Mouse (Mus musculus): Measurements from ENCODE around the gene Olfr791. TPM values are rescaled to one million over a fixed set of nuclear protein-coding genes. Genes with fewer than 3 reads are reported as not detected.
A peak's percentile ranks its signal among the peaks of the same experiment; 100 is the strongest.

Olfr791 gene
- total and polyA plus RNA-seq, 2 experiments from 2014 or later = not detected

GRCm38 (mm10) chr10:129549354-129549753, 27.8 kb downstream of the Olfr791 start:
- WGBS = 69% methylated on average over 1 of the region's 1 CpGs
- Histone ChIP-seq H3K4me1 (ENCODE audit: insufficient read depth, low read length) (no peaks in the 10 kb centered on the region), H3K9me3 (ENCODE audit: low read length) (no peaks in the 10 kb centered on the region), H3K9ac (replicated peaks; ENCODE audit: low read length) (no peak overlapping the region), H3K36me3 (ENCODE audit: insufficient read depth, low read length) (no peaks in the 10 kb centered on the region), H3K27ac (no peak overlapping the region), H3K27me3 (ENCODE audit: insufficient read depth, low read length) (no peaks in the 10 kb centered on the region), H3K4me3 (ENCODE audit: low read length) (no peak overlapping the region), H3K4me2 (ENCODE audit: low read depth, low read length) (no peak overlapping the region)
- ATAC-seq (no peak), DNase-seq (ENCODE audit: low spot score) (peak; percentile 3)
- TF ChIP-seq CTCF (IDR thresholded peaks at IDR 0.05; ENCODE audit: low read depth) = no peak

GRCm38 (mm10) chr10:129567355-129567754, 45.8 kb downstream of the Olfr791 start, which contains the start of gene Olfr794:
Gene Olfr794 (plus strand): TSS chr10:129567655.
- 88% methylated on average over 2 of the region's 2 CpGs for WGBS
- no peak within 1 kb of the TSS for H3K4me3 ChIP-seq (ENCODE audit: low read length)
- DNase-seq (ENCODE audit: low spot score) = no peak
- no peak for ATAC-seq
- no peaks in the 10 kb centered on the region for H3K36me3 ChIP-seq (ENCODE audit: insufficient read depth, low read length)
- no peak for TF ChIP-seq CTCF (IDR thresholded peaks at IDR 0.05; ENCODE audit: low read depth)
- no peak within 1 kb of the TSS for H3K4me2 ChIP-seq (ENCODE audit: low read depth, low read length)
- H3K27me3 ChIP-seq (ENCODE audit: insufficient read depth, low read length) = no peaks in the 10 kb centered on the region
- no peaks in the 10 kb centered on the region for H3K4me1 ChIP-seq (ENCODE audit: insufficient read depth, low read length)
- no peak within 1 kb of the TSS for H3K27ac ChIP-seq
- H3K9ac ChIP-seq (replicated peaks; ENCODE audit: low read length) = no peak within 1 kb of the TSS
- no peaks in the 10 kb centered on the region for H3K9me3 ChIP-seq (ENCODE audit: low read length)

- Histone ChIP-seq H3K36me3 (ENCODE audit: insufficient read depth, low read length) (no peaks in the 10 kb centered on the region), H3K4me3 (ENCODE audit: low read length) (no peak overlapping the region), H3K4me2 (ENCODE audit: low read depth, low read length) (no peak overlapping the region), H3K9me3 (ENCODE audit: low read length) (no peaks in the 10 kb centered on the region), H3K27me3 (ENCODE audit: insufficient read depth, low read length) (no peaks in the 10 kb centered on the region), H3K27ac (no peak overlapping the region), H3K9ac (replicated peaks; ENCODE audit: low read length) (no peak overlapping the region), H3K4me1 (ENCODE audit: insufficient read depth, low read length) (no peaks in the 10 kb centered on the region)
- 48% methylated on average over 1 of the region's 1 CpGs for WGBS
- DNase-seq (ENCODE audit: low spot score) (peak; percentile 53), ATAC-seq (no peak)
- TF ChIP-seq CTCF (IDR thresholded peaks at IDR 0.05; ENCODE audit: low read depth) = no peak
Observed at GRCm38 (mm10) chr10:129577066-129577465, 55.5 kb downstream of the Olfr791 start.

Other genes starting within 250 kb of the Olfr791 start
- gene Olfr780, start 203.7 kb upstream of the Olfr791 start, total RNA-seq (2014; rRNA removed) = not detected in 2 replicates
- gene Olfr780, start 203.7 kb upstream of the Olfr791 start, polyA plus RNA-seq (2015; fragmentation: Nextera tagmentation; extraction: Ambion mirVana) = not detected in 2 replicates
- gene Olfr781, start 192.9 kb upstream of the Olfr791 start, total RNA-seq (2014; rRNA removed) = not detected in 2 replicates
- gene Olfr781, start 192.9 kb upstream of the Olfr791 start, polyA plus RNA-seq (2015; fragmentation: Nextera tagmentation; extraction: Ambion mirVana) = not detected in 2 replicates
- not detected in 2 replicates for gene Olfr782, start 172.9 kb upstream of the Olfr791 start, total RNA-seq (2014; rRNA removed)
- gene Olfr782, start 172.9 kb upstream of the Olfr791 start, polyA plus RNA-seq (2015; fragmentation: Nextera tagmentation; extraction: Ambion mirVana) = not detected in 2 replicates
- 0.61 and 0.68 TPM in 2 replicates for gene Olfr784, start 137.7 kb upstream of the Olfr791 start, total RNA-seq (2014; rRNA removed)
- gene Olfr784, start 137.7 kb upstream of the Olfr791 start, polyA plus RNA-seq (2015; fragmentation: Nextera tagmentation; extraction: Ambion mirVana) = 0.05 and 0.08 TPM in 2 replicates
- not detected in 2 replicates for gene Olfr785, start 116.4 kb upstream of the Olfr791 start, total RNA-seq (2014; rRNA removed)
- gene Olfr785, start 116.4 kb upstream of the Olfr791 start, polyA plus RNA-seq (2015; fragmentation: Nextera tagmentation; extraction: Ambion mirVana) = not detected in 2 replicates
- gene Olfr786, start 94.5 kb upstream of the Olfr791 start, total RNA-seq (2014; rRNA removed) = not detected in 2 replicates
- gene Olfr786, start 94.5 kb upstream of the Olfr791 start, polyA plus RNA-seq (2015; fragmentation: Nextera tagmentation; extraction: Ambion mirVana) = not detected in 2 replicates
- gene Olfr787, start 59.9 kb upstream of the Olfr791 start, total RNA-seq (2014; rRNA removed) = not detected in 2 replicates
- not detected in 2 replicates for gene Olfr787, start 59.9 kb upstream of the Olfr791 start, polyA plus RNA-seq (2015; fragmentation: Nextera tagmentation; extraction: Ambion mirVana)
- gene Olfr788, start 50.8 kb upstream of the Olfr791 start, total RNA-seq (2014; rRNA removed) = not detected in 2 replicates
- gene Olfr788, start 50.8 kb upstream of the Olfr791 start, polyA plus RNA-seq (2015; fragmentation: Nextera tagmentation; extraction: Ambion mirVana) = not detected in 2 replicates
- gene Olfr789, start 37.0 kb upstream of the Olfr791 start, total RNA-seq (2014; rRNA removed) = not detected in 2 replicates
- not detected in 2 replicates for gene Olfr789, start 37.0 kb upstream of the Olfr791 start, polyA plus RNA-seq (2015; fragmentation: Nextera tagmentation; extraction: Ambion mirVana)
- not detected in 2 replicates for gene Olfr790, start 23.3 kb upstream of the Olfr791 start, total RNA-seq (2014; rRNA removed)
- not detected in 2 replicates for gene Olfr790, start 23.3 kb upstream of the Olfr791 start, polyA plus RNA-seq (2015; fragmentation: Nextera tagmentation; extraction: Ambion mirVana)
- gene Olfr792, start 17.4 kb downstream of the Olfr791 start, total RNA-seq (2014; rRNA removed) = not detected in 2 replicates
- gene Olfr792, start 17.4 kb downstream of the Olfr791 start, polyA plus RNA-seq (2015; fragmentation: Nextera tagmentation; extraction: Ambion mirVana) = not detected in 2 replicates
- gene Olfr794, start 45.9 kb downstream of the Olfr791 start, total RNA-seq (2014; rRNA removed) = not detected in 2 replicates
- gene Olfr794, start 45.9 kb downstream of the Olfr791 start, polyA plus RNA-seq (2015; fragmentation: Nextera tagmentation; extraction: Ambion mirVana) = not detected in 2 replicates
- gene Olfr796, start 90.8 kb downstream of the Olfr791 start, total RNA-seq (2014; rRNA removed) = not detected in 2 replicates
- gene Olfr796, start 90.8 kb downstream of the Olfr791 start, polyA plus RNA-seq (2015; fragmentation: Nextera tagmentation; extraction: Ambion mirVana) = not detected in 2 replicates
- not detected in 2 replicates for gene Olfr798, start 106.1 kb downstream of the Olfr791 start, total RNA-seq (2014; rRNA removed)
- not detected in 2 replicates for gene Olfr798, start 106.1 kb downstream of the Olfr791 start, polyA plus RNA-seq (2015; fragmentation: Nextera tagmentation; extraction: Ambion mirVana)
- not detected in 2 replicates for gene Olfr799, start 115.7 kb downstream of the Olfr791 start, total RNA-seq (2014; rRNA removed)
- gene Olfr799, start 115.7 kb downstream of the Olfr791 start, polyA plus RNA-seq (2015; fragmentation: Nextera tagmentation; extraction: Ambion mirVana) = not detected in 2 replicates
- not detected in 2 replicates for gene Olfr800, start 135.9 kb downstream of the Olfr791 start, total RNA-seq (2014; rRNA removed)
- gene Olfr800, start 135.9 kb downstream of the Olfr791 start, polyA plus RNA-seq (2015; fragmentation: Nextera tagmentation; extraction: Ambion mirVana) = not detected in 2 replicates
- not detected in 2 replicates for gene Olfr801, start 152.1 kb downstream of the Olfr791 start, total RNA-seq (2014; rRNA removed)
- not detected in 2 replicates for gene Olfr801, start 152.1 kb downstream of the Olfr791 start, polyA plus RNA-seq (2015; fragmentation: Nextera tagmentation; extraction: Ambion mirVana)
- gene Olfr802, start 166.4 kb downstream of the Olfr791 start, total RNA-seq (2014; rRNA removed) = not detected in 2 replicates
- gene Olfr802, start 166.4 kb downstream of the Olfr791 start, polyA plus RNA-seq (2015; fragmentation: Nextera tagmentation; extraction: Ambion mirVana) = 0.06 and 0.10 TPM in 2 replicates
- gene Olfr803, start 172.5 kb downstream of the Olfr791 start, total RNA-seq (2014; rRNA removed) = not detected in 2 replicates
- not detected in 2 replicates for gene Olfr803, start 172.5 kb downstream of the Olfr791 start, polyA plus RNA-seq (2015; fragmentation: Nextera tagmentation; extraction: Ambion mirVana)
- 0.26 TPM in 1 of 2 replicates, not detected in the other for gene Olfr804, start 181.4 kb downstream of the Olfr791 start, total RNA-seq (2014; rRNA removed)
- not detected in 2 replicates for gene Olfr804, start 181.4 kb downstream of the Olfr791 start, polyA plus RNA-seq (2015; fragmentation: Nextera tagmentation; extraction: Ambion mirVana)
- gene Olfr805, start 207.6 kb downstream of the Olfr791 start, total RNA-seq (2014; rRNA removed) = not detected in 2 replicates
- not detected in 2 replicates for gene Olfr805, start 207.6 kb downstream of the Olfr791 start, polyA plus RNA-seq (2015; fragmentation: Nextera tagmentation; extraction: Ambion mirVana)
- not detected in 2 replicates for gene Olfr806, start 220.1 kb downstream of the Olfr791 start, total RNA-seq (2014; rRNA removed)
- gene Olfr806, start 220.1 kb downstream of the Olfr791 start, polyA plus RNA-seq (2015; fragmentation: Nextera tagmentation; extraction: Ambion mirVana) = not detected in 2 replicates
- not detected in 2 replicates for gene Olfr807, start 236.0 kb downstream of the Olfr791 start, total RNA-seq (2014; rRNA removed)
- gene Olfr807, start 236.0 kb downstream of the Olfr791 start, polyA plus RNA-seq (2015; fragmentation: Nextera tagmentation; extraction: Ambion mirVana) = not detected in 2 replicates
- not detected in 2 replicates for gene Olfr808, start 243.7 kb downstream of the Olfr791 start, total RNA-seq (2014; rRNA removed)
- not detected in 2 replicates for gene Olfr808, start 243.7 kb downstream of the Olfr791 start, polyA plus RNA-seq (2015; fragmentation: Nextera tagmentation; extraction: Ambion mirVana)